Mouse (Mus musculus): ENCODE measurements around the gene Dpp9. TPM values are rescaled to one million over a fixed set of nuclear protein-coding genes. Genes with fewer than 3 reads are reported as not detected.
"Not testable (repeated sequence)": the region's sequence is repeated elsewhere in the genome, so short reads cannot be mapped to it uniquely, and the experiment has no call there.

The Dpp9 gene
- polyA plus RNA-seq, 1 experiment: 54.7 TPM

GRCm38 (mm10) chr17:56259301-56260037 is 40.8 kb upstream of the Dpp9 start:
- Histone ChIP-seq H3K27me3 (ENCODE audit: control insufficient read depth, insufficient read depth, low read length) (no peaks in the 10 kb centered on the region), H3K4me3 (replicated peaks; ENCODE audit: insufficient read depth, low read depth, low read length) (peak overlapping the region; percentile 23), H3K27ac (ENCODE audit: insufficient read depth, low read length) (no peak overlapping the region), H3K4me1 (ENCODE audit: control insufficient read depth, insufficient read depth, low read length) (peaks cover 32% of the 10 kb centered on the region)
- TF ChIP-seq POLR2A (IDR thresholded peaks at IDR 0.05; ENCODE audit: borderline replicate concordance, insufficient read depth, low read length): no peak
- TF ChIP-seq CTCF (IDR thresholded peaks at IDR 0.05; ENCODE audit: borderline replicate concordance, insufficient read depth, low read depth, low read length): no peak
- 80% methylated on average over 10 of the region's 10 CpGs for WGBS
- DNase-seq: no peak

GRCm38 (mm10) chr17:56258812-56259211 is 40.1 kb upstream of the Dpp9 start:
- H3K4me3 ChIP-seq (replicated peaks; ENCODE audit: insufficient read depth, low read depth, low read length); DNase-seq; H3K27me3 ChIP-seq (ENCODE audit: control insufficient read depth, insufficient read depth, low read length); H3K27ac ChIP-seq (ENCODE audit: insufficient read depth, low read length): not testable (repeated sequence)
- WGBS: 45% methylated on average over 2 of the region's 2 CpGs
- H3K4me1 ChIP-seq (ENCODE audit: control insufficient read depth, insufficient read depth, low read length): peaks cover 32% of the 10 kb centered on the region

GRCm38 (mm10) chr17:56258269-56258668 is 39.6 kb upstream of the Dpp9 start:
- WGBS: 90% methylated on average over 19 of the region's 19 CpGs
- peaks cover 32% of the 10 kb centered on the region for H3K4me1 ChIP-seq (ENCODE audit: control insufficient read depth, insufficient read depth, low read length)
- H3K27ac ChIP-seq (ENCODE audit: insufficient read depth, low read length); H3K4me3 ChIP-seq (replicated peaks; ENCODE audit: insufficient read depth, low read depth, low read length); DNase-seq; H3K27me3 ChIP-seq (ENCODE audit: control insufficient read depth, insufficient read depth, low read length): not testable (repeated sequence)

GRCm38 (mm10) chr17:56257181-56257894 is 38.6 kb upstream of the Dpp9 start:
- no peak for TF ChIP-seq POLR2A (IDR thresholded peaks at IDR 0.05; ENCODE audit: borderline replicate concordance, insufficient read depth, low read length)
- TF ChIP-seq CTCF (IDR thresholded peaks at IDR 0.05; ENCODE audit: borderline replicate concordance, insufficient read depth, low read depth, low read length): no peak
- WGBS: 4% methylated on average over 54 of the region's 58 CpGs
- Histone ChIP-seq H3K27me3 (ENCODE audit: control insufficient read depth, insufficient read depth, low read length) (no peaks in the 10 kb centered on the region), H3K4me1 (ENCODE audit: control insufficient read depth, insufficient read depth, low read length) (peaks cover 28% of the 10 kb centered on the region), H3K4me3 (replicated peaks; ENCODE audit: insufficient read depth, low read depth, low read length) (peak overlapping the region; percentile 43), H3K27ac (ENCODE audit: insufficient read depth, low read length) (no peak overlapping the region)
- DNase-seq: peak in 1 of 2 experiments; percentile 56

- peak within 1 kb of the TSS; percentile 71 for H3K4me3 ChIP-seq (replicated peaks; ENCODE audit: insufficient read depth, low read depth, low read length)
- under 1% methylated on average over 28 of the region's 28 CpGs for WGBS
- peaks cover 22% of the 10 kb centered on the region for H3K4me1 ChIP-seq (ENCODE audit: control insufficient read depth, insufficient read depth, low read length)
- peak; percentile 93 to 99 for DNase-seq
- peak within 1 kb of the TSS; percentile 57; the same call in 1 of the 2 replicates for H3K27ac ChIP-seq (ENCODE audit: insufficient read depth, low read length)
- no peaks in the 10 kb centered on the region for H3K27me3 ChIP-seq (ENCODE audit: control insufficient read depth, insufficient read depth, low read length)
- TF ChIP-seq CTCF (IDR thresholded peaks at IDR 0.05; ENCODE audit: borderline replicate concordance, insufficient read depth, low read depth, low read length): no peak
- TF ChIP-seq POLR2A (IDR thresholded peaks at IDR 0.05; ENCODE audit: borderline replicate concordance, insufficient read depth, low read length): peak; percentile 21; the same call in 1 of the 2 replicates
Measured at GRCm38 (mm10) chr17:56256239-56256881, 37.7 kb upstream of the Dpp9 start, which contains the start of gene Fem1a. Gene Fem1a (plus strand): TSS chr17:56256810.

GRCm38 (mm10) chr17:56255863-56256238 is 37.1 kb upstream of the Dpp9 start:
- WGBS: under 1% methylated on average over 32 of the region's 32 CpGs
- peak; percentile 99 for DNase-seq
- peaks cover 18% of the 10 kb centered on the region for H3K4me1 ChIP-seq (ENCODE audit: control insufficient read depth, insufficient read depth, low read length)
- peak overlapping the region; percentile 57; the same call in 1 of the 2 replicates for H3K27ac ChIP-seq (ENCODE audit: insufficient read depth, low read length)
- TF ChIP-seq POLR2A (IDR thresholded peaks at IDR 0.05; ENCODE audit: borderline replicate concordance, insufficient read depth, low read length): peak; percentile 72; the same call in 1 of the 2 replicates
- TF ChIP-seq CTCF (IDR thresholded peaks at IDR 0.05; ENCODE audit: borderline replicate concordance, insufficient read depth, low read depth, low read length): peak; percentile 85
- peak overlapping the region; percentile 71 for H3K4me3 ChIP-seq (replicated peaks; ENCODE audit: insufficient read depth, low read depth, low read length)
- no peaks in the 10 kb centered on the region for H3K27me3 ChIP-seq (ENCODE audit: control insufficient read depth, insufficient read depth, low read length)

- peak; percentile 26; the same call in 1 of the 2 replicates for TF ChIP-seq CTCF (IDR thresholded peaks at IDR 0.05; ENCODE audit: borderline replicate concordance, insufficient read depth, low read depth, low read length)
- TF ChIP-seq POLR2A (IDR thresholded peaks at IDR 0.05; ENCODE audit: borderline replicate concordance, insufficient read depth, low read length): no peak
- no peaks in the 10 kb centered on the region for H3K27me3 ChIP-seq (ENCODE audit: control insufficient read depth, insufficient read depth, low read length)
- DNase-seq: peak in 1 of 2 experiments; percentile 69
- WGBS: 15% methylated on average over 9 of the region's 9 CpGs
- H3K4me1 ChIP-seq (ENCODE audit: control insufficient read depth, insufficient read depth, low read length): peaks cover 18% of the 10 kb centered on the region
- H3K27ac ChIP-seq (ENCODE audit: insufficient read depth, low read length): no peak overlapping the region
- peak overlapping the region; percentile 13 for H3K4me3 ChIP-seq (replicated peaks; ENCODE audit: insufficient read depth, low read depth, low read length)
Measured at GRCm38 (mm10) chr17:56255429-56255828, 36.7 kb upstream of the Dpp9 start.
